Mouse (Mus musculus): Measurements from ENCODE around the gene Rassf3.

The Rassf3 gene

GRCm38 (mm10) chr10:121488623-121489299, 12.6 kb upstream of the Rassf3 start:
- no peak for DNase-seq

GRCm38 (mm10) chr10:121487716-121488115, 11.6 kb upstream of the Rassf3 start:
- no peak for DNase-seq

- DNase-seq: no peak
Observed at GRCm38 (mm10) chr10:121486350-121486749, 10.2 kb upstream of the Rassf3 start.

- no peak for DNase-seq
Observed at GRCm38 (mm10) chr10:121483364-121483763, 7.2 kb upstream of the Rassf3 start.

- DNase-seq: no peak
Observed at GRCm38 (mm10) chr10:121481141-121481540, 5.0 kb upstream of the Rassf3 start.

DNA sequence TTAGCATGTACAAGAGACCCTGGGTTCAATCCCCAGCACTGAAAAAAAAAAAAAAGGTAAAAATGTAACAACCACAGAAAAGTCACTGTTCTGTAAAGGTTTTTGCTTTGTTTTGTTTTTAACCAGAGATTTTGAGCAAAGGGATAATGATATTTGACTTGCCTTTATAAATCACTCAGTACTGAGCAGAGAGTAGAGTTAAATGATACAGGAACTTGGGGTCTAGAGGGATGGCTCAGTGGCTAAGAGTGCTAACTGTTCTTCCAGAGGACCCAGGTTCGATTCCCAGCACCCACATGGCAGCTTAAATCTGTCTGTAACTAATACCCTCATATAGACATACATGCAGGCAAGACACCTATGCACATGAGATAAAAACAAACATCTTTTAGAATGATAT, 3.8 kb upstream of the Rassf3 start:
- no peak for DNase-seq

GRCm38 (mm10) chr10:121477433-121477832, 1.3 kb upstream of the Rassf3 start:
- DNase-seq: no peak

DNA sequence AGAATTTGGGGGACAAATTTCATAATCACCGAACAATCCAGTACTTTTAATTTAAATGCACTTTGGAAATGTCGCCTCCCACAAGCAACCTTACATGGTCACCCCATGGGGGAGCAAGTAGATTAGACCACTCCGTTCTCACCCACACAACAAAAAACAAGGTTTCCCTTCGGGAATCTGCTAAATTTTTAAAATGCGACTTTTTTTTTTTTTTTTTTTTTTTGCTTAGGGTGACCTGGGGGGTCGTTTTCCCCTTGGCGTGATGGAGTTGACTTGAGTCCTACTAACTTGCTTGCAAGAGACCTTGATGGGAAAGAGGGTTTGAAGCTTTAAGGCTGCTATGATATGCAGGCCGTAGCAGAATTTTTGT, 806 bp upstream of the Rassf3 start:
- no peak for DNase-seq

DNA sequence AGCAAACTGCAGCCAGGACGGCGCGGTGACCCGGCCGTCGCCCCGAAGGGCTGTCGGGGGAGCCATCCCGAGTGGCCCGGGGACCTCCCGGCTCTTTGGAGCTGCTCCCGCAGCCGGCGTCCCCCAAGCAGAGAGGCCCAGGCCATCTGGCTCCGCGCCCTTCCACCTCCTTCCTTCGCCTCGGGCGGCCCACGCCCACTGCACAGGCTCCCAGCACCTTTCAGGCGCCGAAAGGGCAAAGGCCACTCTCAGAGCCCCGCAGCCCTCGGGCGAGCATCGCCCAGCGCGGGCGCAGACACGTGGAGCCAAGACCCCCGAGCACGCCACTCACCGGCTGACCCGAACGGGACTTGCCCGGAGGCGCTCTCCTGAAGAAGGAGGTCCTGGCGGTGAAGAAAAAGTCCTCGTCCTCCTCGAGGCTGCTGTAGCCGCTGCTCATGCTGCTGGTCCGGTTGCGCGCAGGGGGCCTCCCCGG, 438 bp downstream of the Rassf3 start:
- DNase-seq: peak; percentile 73

GRCm38 (mm10) chr10:121475101-121475671, 961 bp downstream of the Rassf3 start:
- DNase-seq: peak; percentile 36

- no peak for DNase-seq
Observed at GRCm38 (mm10) chr10:121474288-121474687, 1.9 kb downstream of the Rassf3 start.

DNA sequence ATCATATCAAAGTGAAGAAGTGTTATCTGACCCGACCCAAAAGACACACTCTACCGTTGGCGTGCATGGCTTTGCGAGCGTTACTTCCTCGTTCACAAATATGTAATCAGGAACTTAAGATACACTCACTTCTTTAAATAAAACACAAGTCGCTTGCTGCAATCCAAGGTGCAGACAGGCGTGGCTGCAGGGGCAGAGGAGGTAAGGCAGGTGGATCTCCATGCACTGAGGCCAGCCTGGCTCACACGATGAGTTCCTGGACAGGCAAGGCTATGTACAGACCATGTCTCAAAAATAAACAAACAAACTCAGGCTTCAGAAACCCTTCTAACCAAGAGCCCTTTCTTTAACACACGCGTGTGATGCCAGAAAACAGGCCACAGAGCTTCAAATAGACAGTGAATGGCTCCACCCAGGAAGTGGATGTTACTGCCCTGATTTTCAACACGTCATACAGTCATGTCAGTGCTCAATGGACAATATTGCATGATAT, 2.4 kb downstream of the Rassf3 start:
- peak; percentile 41 for DNase-seq

- no peak for DNase-seq
Observed at GRCm38 (mm10) chr10:121472593-121473217, 3.4 kb downstream of the Rassf3 start.

DNA sequence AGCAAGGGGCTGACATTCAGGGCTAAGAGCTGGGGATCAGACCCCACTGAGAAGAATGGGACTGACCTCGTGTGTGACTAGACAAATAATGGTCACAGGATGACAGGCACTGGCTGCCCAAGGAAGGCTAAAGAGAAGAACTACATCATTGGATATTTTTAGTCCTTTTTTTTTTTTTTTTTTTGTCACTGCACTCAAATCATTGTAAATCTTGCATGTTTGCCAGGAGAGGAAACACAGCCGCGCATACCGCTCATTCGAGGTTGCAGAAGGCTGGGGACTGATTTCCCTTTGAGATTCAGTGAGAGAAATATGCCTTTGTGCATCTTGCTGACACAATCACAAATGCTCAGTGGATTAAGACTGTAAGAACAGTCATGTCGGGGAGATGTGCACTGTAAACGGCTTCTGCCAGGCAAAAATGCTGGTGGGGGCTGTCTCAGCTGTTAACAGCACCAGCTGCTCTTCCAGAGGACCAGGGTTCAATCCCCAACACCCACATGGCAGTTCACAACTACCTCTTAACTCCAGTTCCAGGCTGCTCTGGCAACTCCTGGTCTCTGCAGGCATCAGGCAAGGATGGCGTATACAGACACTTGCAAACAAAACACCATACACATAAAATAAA, 4.5 kb downstream of the Rassf3 start:
- peak; percentile 36 for DNase-seq

- no peak for DNase-seq
Observed at GRCm38 (mm10) chr10:121469625-121470024, 6.5 kb downstream of the Rassf3 start.

DNA sequence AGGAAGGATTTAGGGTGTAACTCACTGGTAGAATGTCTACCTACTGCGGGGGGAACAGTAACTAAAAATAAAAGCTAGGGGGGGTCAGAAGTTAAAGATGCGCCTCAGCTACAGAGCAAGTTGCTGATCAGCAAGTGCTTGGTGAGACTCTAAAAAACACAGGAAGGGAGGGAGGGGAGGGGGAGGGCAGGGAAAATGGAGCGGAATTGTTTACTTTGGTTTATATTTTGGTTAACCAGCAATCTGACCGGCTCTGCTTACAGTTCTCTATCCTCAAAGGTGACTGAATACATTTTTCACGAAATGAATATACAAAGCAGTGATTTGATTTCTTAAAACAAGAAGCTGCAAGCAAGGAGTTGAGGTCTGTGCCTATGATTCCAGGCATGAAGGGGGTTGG, 7.2 kb downstream of the Rassf3 start:
- DNase-seq: no peak

GRCm38 (mm10) chr10:121468261-121468660, 7.9 kb downstream of the Rassf3 start:
- no peak for DNase-seq

GRCm38 (mm10) chr10:121467792-121468191, 8.4 kb downstream of the Rassf3 start:
- DNase-seq: no peak

- DNase-seq: no peak
Observed at GRCm38 (mm10) chr10:121467016-121467415, 9.1 kb downstream of the Rassf3 start.

- DNase-seq: no peak
Observed at GRCm38 (mm10) chr10:121465033-121465432, 11.1 kb downstream of the Rassf3 start.

GRCm38 (mm10) chr10:121462162-121462881, 13.8 kb downstream of the Rassf3 start:
- no peak for DNase-seq

- DNase-seq: no peak
Observed at GRCm38 (mm10) chr10:121461404-121462161, 14.6 kb downstream of the Rassf3 start.
